Mouse (Mus musculus) mouse trophoblast stem cell (cell line): ENCODE measurements around the gene Fam129b.

Experiments used
- in situ Hi-C, 2 experiments: fragments of 300-500 bp; cut with MseI, MboI; formaldehyde crosslinking; loops; 2 replicates in 1 of 2; 3 replicates in 1 of 2; pipeline ENCODE4 v1.15.1; 2025

The Fam129b gene

DNA sequence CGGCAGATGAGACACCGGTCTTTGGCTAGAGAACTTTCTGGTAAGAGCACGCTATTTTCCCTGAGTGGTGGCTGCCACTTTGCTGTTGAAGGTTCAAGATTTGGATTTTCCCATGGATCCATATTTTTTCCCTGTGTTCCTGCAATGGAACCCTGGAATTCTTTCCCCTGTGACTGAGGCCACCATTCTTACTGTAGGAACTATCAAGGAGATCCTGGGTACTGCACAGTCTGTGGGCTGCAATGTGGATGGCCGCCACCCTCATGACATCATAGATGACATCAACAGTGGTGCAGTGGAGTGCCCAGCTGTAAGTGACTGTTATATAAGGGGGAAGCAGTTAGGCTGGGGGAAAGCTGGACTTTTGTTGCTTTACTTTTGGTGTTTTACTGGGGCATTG lies 87.6 kb downstream of the Fam129b start:
- in situ Hi-C loops = no loop called here

DNA sequence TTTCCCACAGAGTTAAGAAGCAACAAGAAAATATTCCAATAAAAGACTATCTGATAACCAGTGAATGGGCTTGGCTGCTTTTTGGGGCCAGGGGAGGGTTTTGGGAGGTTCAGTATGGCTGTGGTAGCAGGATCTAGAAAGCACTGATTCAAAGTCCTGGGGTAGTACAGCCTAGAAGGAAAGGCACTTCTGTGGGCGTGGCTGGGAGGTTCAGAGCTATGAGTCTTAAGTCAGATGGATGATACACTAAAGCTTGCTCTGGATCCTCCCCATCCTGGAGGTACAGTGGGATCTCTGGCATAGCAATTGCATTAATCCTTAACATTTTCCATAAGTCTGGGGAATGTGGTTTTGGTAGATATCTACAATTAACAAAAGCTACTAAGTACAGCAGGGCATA lies 88.1 kb downstream of the Fam129b start:
- in situ Hi-C loops = no loop called here

GRCm38 (mm10) chr2:32964659-32965457 lies 88.9 kb downstream of the Fam129b start:
- in situ Hi-C loops = no loop called here

GRCm38 (mm10) chr2:32965511-32966183 lies 89.7 kb downstream of the Fam129b start:
- in situ Hi-C loops = no loop called here

DNA sequence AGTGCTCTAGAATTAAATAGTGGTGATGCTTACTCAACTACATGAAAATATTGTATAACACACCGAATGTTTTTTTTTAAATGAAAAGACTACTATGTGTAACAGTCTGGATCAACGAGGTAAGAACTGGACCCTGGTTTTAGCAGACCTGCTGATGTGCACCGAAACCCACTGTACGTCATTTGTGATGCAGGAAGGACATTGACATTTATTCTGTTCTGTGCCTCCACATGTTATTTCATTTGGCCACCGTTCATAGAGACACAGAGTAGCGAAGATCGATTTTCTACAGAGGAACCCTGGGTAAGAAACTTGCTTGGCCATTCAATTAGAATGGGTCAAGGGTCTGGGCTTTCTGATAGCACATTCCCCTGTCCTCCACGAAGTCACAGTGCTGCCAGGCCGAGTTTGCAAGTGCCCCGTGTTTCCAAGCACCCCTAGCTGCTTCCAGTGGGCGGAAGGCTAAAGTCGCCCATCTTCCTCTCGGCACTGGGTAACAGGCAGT lies 90.3 kb downstream of the Fam129b start:
- in situ Hi-C loops = no loop called here

- in situ Hi-C loops = no loop called here
These were observed 91.0 kb downstream of the Fam129b start for GRCm38 (mm10) chr2:32966689-32967631.

DNA sequence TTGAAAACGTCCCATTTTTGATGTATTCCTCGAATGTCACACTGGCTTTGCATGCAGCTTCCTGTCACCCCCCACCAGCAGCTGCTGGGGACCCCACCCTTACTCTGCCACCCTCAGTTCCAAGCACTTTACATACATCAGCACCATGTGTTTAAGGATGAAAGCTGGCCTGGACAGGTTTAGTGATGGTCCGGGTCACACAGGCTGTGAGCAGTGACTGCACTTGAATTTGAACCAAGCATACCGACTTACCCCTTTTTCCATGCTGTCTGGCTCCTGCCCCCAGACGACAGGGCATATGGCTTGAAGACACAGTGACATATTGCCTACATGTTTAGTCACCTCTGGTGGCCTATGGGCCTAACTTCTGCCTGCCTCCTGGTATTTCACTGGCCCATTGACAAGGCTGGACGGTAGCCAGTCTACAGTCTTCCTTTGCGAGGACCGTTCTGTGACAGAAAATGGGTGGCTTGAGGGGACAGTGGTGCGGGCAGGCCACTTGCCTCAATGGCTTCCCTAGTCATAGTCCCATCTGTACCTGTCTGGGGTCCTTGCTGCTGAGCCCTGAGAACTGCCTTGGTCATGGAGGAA lies 92.2 kb downstream of the Fam129b start:
- in situ Hi-C loops = no loop called here

- in situ Hi-C loops = no loop called here
These were observed 93.4 kb downstream of the Fam129b start for GRCm38 (mm10) chr2:32969326-32969725.

DNA sequence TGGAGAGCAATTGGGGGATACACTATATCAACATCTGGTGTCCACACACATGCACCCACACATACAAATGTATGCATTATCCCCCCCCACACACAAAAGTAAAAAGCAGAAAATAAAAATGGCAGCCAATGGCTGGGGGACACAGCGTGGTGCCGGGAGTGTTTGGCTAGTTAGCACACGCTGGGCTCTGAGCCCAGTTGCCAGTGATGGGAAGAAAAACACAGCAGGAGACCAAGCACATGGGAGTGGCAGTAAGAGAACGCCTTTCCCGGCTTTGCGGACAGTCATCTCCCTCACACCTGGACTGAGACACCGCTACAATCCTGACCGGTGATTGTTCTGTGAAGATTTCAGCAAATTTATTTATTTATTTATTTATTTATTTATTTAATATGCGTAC lies 95.3 kb downstream of the Fam129b start:
- in situ Hi-C loops = no loop called here

- in situ Hi-C loops = no loop called here
These were observed 98.3 kb downstream of the Fam129b start for GRCm38 (mm10) chr2:32974216-32974615.
